Mouse (Mus musculus) frontal cortex, postnatal 36 days (tissue): ENCODE measurements around the gene Gm21725.
"Not testable (repeated sequence)": the region's sequence is repeated elsewhere in the genome, so short reads cannot be mapped to it uniquely, and the experiment has no call there.

ENCODE experiments used
- DNase-seq, 2 experiments: peaks; one replicate each; pipeline ENCODE4 v3.0.0; 2022; ENCODE audit warnings: low spot score in 2 of 2

Gene Gm21725

GRCm38 (mm10) chrY:13348963-13349362 is at the start of gene Gm21725:
Gm21725 (minus strand) TSS chrY:13349063.
- not testable (repeated sequence) for DNase-seq
